Mouse (Mus musculus) heart, adult 2 months (tissue): ENCODE results near the gene Selenos. TPM values are rescaled to one million over a fixed set of nuclear protein-coding genes. Genes with fewer than 3 reads are reported as not detected.

ENCODE experiments used
- DNase-seq, 2 experiments: peaks; one replicate each; pipeline ENCODE4 v3.0.0; 2021
- H3K27ac ChIP-seq: fragments of 200-600 bp; 2 replicates; pipeline ENCODE4 v1.8.1; 2022
- H3K27me3 ChIP-seq: fragments of 200-500 bp; 2 replicates; pipeline ENCODE4 v1.6.1; 2012; ENCODE audit warnings: mild to moderate bottlenecking, low read length, inconsistent platforms, mixed read lengths; ENCODE audit not compliant: control insufficient read depth, insufficient read depth
- H3K36me3 ChIP-seq: fragments of 200-500 bp; 2 replicates; pipeline ENCODE4 v1.6.1; 2012; ENCODE audit warnings: low read length, inconsistent platforms; ENCODE audit not compliant: control insufficient read depth, insufficient read depth
- H3K4me1 ChIP-seq: fragments of 200-500 bp; 2 replicates; pipeline ENCODE4 v1.6.1; 2011; ENCODE audit warnings: low read length; ENCODE audit not compliant: control insufficient read depth, insufficient read depth
- H3K4me3 ChIP-seq: fragments of 200-600 bp; 2 replicates; pipeline ENCODE4 v1.8.1; 2022
- H3K79me2 ChIP-seq: fragments of 200-500 bp; replicated peaks from 2 replicates; pipeline ENCODE4 v1.6.1; 2012; ENCODE audit warnings: mild to moderate bottlenecking, inconsistent platforms, low read length, moderate library complexity, mixed read lengths; ENCODE audit not compliant: control insufficient read depth, insufficient read depth
- H3K9ac ChIP-seq: fragments of 200-500 bp; 2 replicates; pipeline ENCODE4 v1.6.1; 2012; ENCODE audit warnings: low read depth, mild to moderate bottlenecking, control low read depth, inconsistent platforms, low read length, mixed read lengths
- CTCF ChIP-seq: fragments of 200-600 bp; IDR thresholded peaks from 2 replicates; pipeline ENCODE4 v1.8.1; 2022; ENCODE audit warnings: antibody characterized with exemption, mild to moderate bottlenecking, moderate library complexity
- EP300 ChIP-seq: fragments of 200-500 bp; IDR thresholded peaks from 2 replicates; pipeline ENCODE4 v1.6.1; 2011; ENCODE audit warnings: low read depth, low read length, control low read depth; ENCODE audit not compliant: insufficient read depth
- POLR2A ChIP-seq: fragments of 200-500 bp; IDR thresholded peaks from 2 replicates; pipeline ENCODE4 v1.6.1; 2011; ENCODE audit warnings: mild to moderate bottlenecking, low read depth, low read length, control low read depth; ENCODE audit not compliant: insufficient read depth
- WGBS: fragments of 180-500 bp; shearing (Covaris S2); methylation state at CpG from one replicate; pipeline ENCODE4 v1.1.7; 2018; 5-methylcytosine and 5-hydroxymethylcytosine counted together
- intact Hi-C: fragments of 180-260 bp; cut with DNase I; formaldehyde crosslinking; loops from one replicate; pipeline ENCODE4 v1.15.1; 2025
- polyA plus RNA-seq: library from polyadenylated mRNA; depleted of rRNA; stranded (reverse); fragments of >200 nt; gene quantifications from 2 replicates; pipeline ENCODE4 v1.2.3, GENCODE M21; 2012
- total RNA-seq, 2 experiments: library from RNA; stranded (reverse); gene quantifications; 2 replicates each; pipeline ENCODE4 v1.2.3; 2021

Selenos gene
- total and polyA plus RNA-seq, 3 experiments, result 32.5 to 43.7 (median 34.1) TPM

- 70% methylated on average over 10 of the region's 10 CpGs for WGBS
- intact Hi-C loops, result no loop called here
- no peaks in the 10 kb centered on the region for H3K79me2 ChIP-seq
- no peak within 1 kb of the TSS for H3K9ac ChIP-seq
- no peaks in the 10 kb centered on the region for H3K36me3 ChIP-seq
- no peak within 1 kb of the TSS for H3K27ac ChIP-seq
- H3K4me3 ChIP-seq, result no peak within 1 kb of the TSS
- no peaks in the 10 kb centered on the region for H3K4me1 ChIP-seq
- no peak for TF ChIP-seq EP300
- no peak for TF ChIP-seq POLR2A
- TF ChIP-seq CTCF, result no peak
- no peak for DNase-seq
- no peaks in the 10 kb centered on the region for H3K27me3 ChIP-seq
These were observed 35.6 kb upstream of the Selenos start, which contains the start of gene Gm45213 for GRCm38 (mm10) chr7:66043552-66044459. Gene Gm45213 (plus strand): TSS chr7:66043602.

- H3K79me2 ChIP-seq, result no peaks in the 10 kb centered on the region
- no peaks in the 10 kb centered on the region for H3K36me3 ChIP-seq
- H3K27ac ChIP-seq, result no peak overlapping the region
- no peak overlapping the region for H3K4me3 ChIP-seq
- 60% methylated on average over 9 of the region's 9 CpGs for WGBS
- no peak for DNase-seq
- no peaks in the 10 kb centered on the region for H3K27me3 ChIP-seq
- no peaks in the 10 kb centered on the region for H3K4me1 ChIP-seq
- TF ChIP-seq EP300 (no peak), CTCF (no peak)
- H3K9ac ChIP-seq, result no peak overlapping the region
- intact Hi-C loops, result no loop called here
These were observed 34.8 kb upstream of the Selenos start for GRCm38 (mm10) chr7:66044617-66045016.

- Histone ChIP-seq H3K4me1 (no peaks in the 10 kb centered on the region), H3K4me3 (no peak overlapping the region), H3K36me3 (no peaks in the 10 kb centered on the region), H3K27ac (no peak overlapping the region), H3K79me2 (no peaks in the 10 kb centered on the region), H3K27me3 (no peaks in the 10 kb centered on the region), H3K9ac (no peak overlapping the region)
- WGBS, result 69% methylated on average over 17 of the region's 17 CpGs
- TF ChIP-seq EP300 (no peak), POLR2A (no peak), CTCF (no peak)
- no peak for DNase-seq
- intact Hi-C loops, result no loop called here
These were observed 32.2 kb upstream of the Selenos start for GRCm38 (mm10) chr7:66046921-66047918.

GRCm38 (mm10) chr7:66047975-66048374 is 31.5 kb upstream of the Selenos start:
- no peak for DNase-seq
- Histone ChIP-seq H3K27ac (no peak overlapping the region), H3K27me3 (no peaks in the 10 kb centered on the region), H3K79me2 (no peaks in the 10 kb centered on the region), H3K4me3 (no peak overlapping the region), H3K36me3 (no peaks in the 10 kb centered on the region), H3K9ac (no peak overlapping the region), H3K4me1 (no peaks in the 10 kb centered on the region)
- TF ChIP-seq POLR2A, result no peak
- TF ChIP-seq CTCF, result no peak
- no peak for TF ChIP-seq EP300
- intact Hi-C loops, result no loop called here
- 72% methylated on average over 4 of the region's 4 CpGs for WGBS

- no peaks in the 10 kb centered on the region for H3K36me3 ChIP-seq
- no peak overlapping the region for H3K4me3 ChIP-seq
- DNase-seq, result no peak
- no peaks in the 10 kb centered on the region for H3K79me2 ChIP-seq
- 87% methylated on average over 12 of the region's 12 CpGs for WGBS
- no peaks in the 10 kb centered on the region for H3K4me1 ChIP-seq
- H3K27ac ChIP-seq, result no peak overlapping the region
- TF ChIP-seq CTCF, result no peak
- TF ChIP-seq EP300, result no peak
- no peak for TF ChIP-seq POLR2A
- intact Hi-C loops, result no loop called here
- no peaks in the 10 kb centered on the region for H3K27me3 ChIP-seq
- no peak overlapping the region for H3K9ac ChIP-seq
These were observed 30.8 kb upstream of the Selenos start for GRCm38 (mm10) chr7:66048446-66049230.
